Mouse (Mus musculus) erythroblast, adult 5-6 weeks (primary cell): ENCODE data around the gene Mtcl1. TPM values are rescaled to one million over a fixed set of nuclear protein-coding genes. Genes with fewer than 3 reads are reported as not detected.

Source experiments
- ATAC-seq: replicated peaks from 2 replicates; pipeline ENCODE4 v1.8.0; 2016; ENCODE audit warnings: moderate number of reproducible peaks, mild to moderate bottlenecking, moderate TSS enrichment, inconsistent platforms; ENCODE audit not compliant: poor library complexity, low FRiP score, severe bottlenecking
- total RNA-seq, 2 experiments: library from RNA; stranded (forward) in 1 of 2; stranded (reverse) in 1 of 2; fragments of 150-400 nt in 1 of 2; fragments of 200-764, 138-1000 nt in 1 of 2; gene quantifications; 2 replicates each; pipeline versions ENCODE4 v1.2.3 to v1.2.4; 2015 to 2017; ENCODE audit warnings: low replicate concordance in 2 of 2

Mtcl1 gene
- total RNA-seq, 2 experiments from 2014 or later: not detected

- no peak for ATAC-seq
Measured at GRCm38 (mm10) chr17:66340798-66341197, 108.8 kb downstream of the Mtcl1 start.

DNA sequence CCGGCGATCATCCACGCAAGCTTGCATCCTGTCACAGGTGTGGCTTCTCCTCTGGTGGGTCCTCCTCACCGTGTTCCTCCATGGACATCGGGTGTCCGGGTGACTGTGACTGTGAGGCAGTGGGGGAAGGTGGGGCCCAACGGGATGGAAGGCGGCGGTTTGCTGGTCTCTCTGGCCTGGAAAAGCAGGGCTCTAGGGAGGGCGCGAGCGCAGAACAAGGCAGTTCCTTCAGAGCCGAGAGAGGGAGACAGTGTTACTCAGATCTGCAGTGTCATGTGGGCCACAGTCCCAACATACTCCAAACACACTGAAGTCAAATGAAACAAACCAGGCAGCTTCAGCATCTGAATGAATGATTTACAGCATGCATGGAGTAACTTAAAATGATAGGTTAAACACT is 111.6 kb downstream of the Mtcl1 start:
- no peak for ATAC-seq

DNA sequence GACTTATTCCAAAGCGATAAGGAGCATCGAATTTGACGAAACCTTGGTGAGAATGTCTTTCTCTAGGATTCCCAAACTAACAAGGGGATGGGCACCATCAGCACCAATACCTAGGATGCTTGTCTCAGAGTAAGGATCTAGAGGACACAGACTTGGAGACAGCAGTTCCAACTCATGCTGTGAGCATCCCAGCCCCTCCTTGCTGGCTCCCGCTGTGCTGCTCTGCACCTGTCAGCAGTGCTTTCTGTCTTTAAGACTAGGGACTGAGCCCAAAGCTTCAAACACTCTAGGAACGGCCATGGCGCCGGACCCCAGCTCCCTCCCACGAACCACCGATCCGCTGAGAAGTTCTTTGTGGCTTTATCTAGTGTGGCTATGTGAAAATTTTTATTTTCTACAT is 114.0 kb downstream of the Mtcl1 start:
- no peak for ATAC-seq

- no peak for ATAC-seq
Measured at GRCm38 (mm10) chr17:66334894-66335293, 114.7 kb downstream of the Mtcl1 start.

- no peak for ATAC-seq
Measured at GRCm38 (mm10) chr17:66331207-66331606, 118.3 kb downstream of the Mtcl1 start.

- no peak for ATAC-seq
Measured at GRCm38 (mm10) chr17:66326552-66327045, 123.0 kb downstream of the Mtcl1 start.

DNA sequence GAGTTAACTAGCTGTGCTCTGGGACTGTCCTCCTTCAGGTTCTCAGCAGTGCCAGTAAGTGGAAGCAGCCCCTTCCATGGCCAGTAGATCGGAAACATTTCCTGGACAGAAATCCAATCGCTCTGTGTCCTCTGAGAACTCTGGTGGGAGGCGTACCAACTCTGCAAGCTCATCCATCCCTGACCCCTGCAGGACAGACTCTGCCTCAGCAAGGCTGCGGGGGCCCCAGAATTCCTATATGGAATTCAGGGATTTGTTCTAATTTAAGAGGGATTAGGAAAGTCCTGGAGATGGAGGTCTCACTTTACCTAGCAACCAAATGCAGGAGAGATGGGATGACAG is 123.4 kb downstream of the Mtcl1 start:
- ATAC-seq: no peak

GRCm38 (mm10) chr17:66325440-66326203 is 123.9 kb downstream of the Mtcl1 start:
- no peak for ATAC-seq

DNA sequence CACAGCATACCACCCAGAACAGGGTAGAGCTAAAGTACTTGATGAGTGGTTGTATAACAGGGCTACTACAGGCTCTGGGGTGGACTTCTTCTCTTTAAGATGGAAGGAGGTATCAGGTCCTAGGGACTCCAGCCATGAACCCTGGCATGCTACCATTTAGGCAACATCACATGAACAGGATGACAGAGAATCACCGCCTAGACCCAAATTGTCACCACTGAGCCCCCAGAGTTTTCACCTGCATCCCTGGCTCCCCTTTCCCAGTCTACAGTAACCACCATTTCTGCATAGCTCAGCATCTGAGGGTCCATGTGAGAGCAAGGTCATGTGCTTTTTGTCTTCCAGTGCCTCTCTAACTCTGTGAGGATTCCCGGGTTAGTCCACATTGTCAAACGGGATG is 124.7 kb downstream of the Mtcl1 start:
- ATAC-seq: no peak

DNA sequence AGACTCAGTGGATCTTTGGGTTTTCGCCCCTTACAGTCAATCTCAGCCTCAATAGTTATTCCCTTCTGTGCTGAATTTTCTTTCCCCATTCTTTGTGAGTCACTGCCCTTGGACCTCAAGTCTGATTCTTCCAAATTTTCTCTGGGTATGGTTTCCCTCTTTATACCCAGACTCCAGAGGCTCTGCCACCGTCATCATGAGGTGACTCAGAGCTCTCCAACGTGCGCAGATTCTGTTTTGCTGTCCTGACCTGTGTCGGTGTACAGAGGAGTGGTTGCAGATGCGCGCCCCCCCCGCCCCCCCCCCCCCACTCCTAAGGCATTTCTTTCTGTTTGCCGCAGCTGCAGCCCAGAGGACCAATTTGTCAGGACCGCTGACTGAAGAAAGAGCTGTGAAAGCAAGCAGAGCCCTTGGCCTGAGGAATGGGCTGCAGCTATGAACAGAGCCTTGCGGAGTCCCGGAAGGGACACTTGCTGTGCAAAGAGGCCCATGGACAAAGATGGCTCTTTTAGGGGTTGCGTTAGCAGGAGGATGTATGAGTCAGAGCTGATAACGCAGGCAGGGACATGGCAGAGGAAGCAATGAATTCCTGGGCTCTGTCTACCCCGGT is 126.8 kb downstream of the Mtcl1 start:
- ATAC-seq: no peak

- ATAC-seq: no peak
Measured at GRCm38 (mm10) chr17:66321933-66322332, 127.6 kb downstream of the Mtcl1 start.

DNA sequence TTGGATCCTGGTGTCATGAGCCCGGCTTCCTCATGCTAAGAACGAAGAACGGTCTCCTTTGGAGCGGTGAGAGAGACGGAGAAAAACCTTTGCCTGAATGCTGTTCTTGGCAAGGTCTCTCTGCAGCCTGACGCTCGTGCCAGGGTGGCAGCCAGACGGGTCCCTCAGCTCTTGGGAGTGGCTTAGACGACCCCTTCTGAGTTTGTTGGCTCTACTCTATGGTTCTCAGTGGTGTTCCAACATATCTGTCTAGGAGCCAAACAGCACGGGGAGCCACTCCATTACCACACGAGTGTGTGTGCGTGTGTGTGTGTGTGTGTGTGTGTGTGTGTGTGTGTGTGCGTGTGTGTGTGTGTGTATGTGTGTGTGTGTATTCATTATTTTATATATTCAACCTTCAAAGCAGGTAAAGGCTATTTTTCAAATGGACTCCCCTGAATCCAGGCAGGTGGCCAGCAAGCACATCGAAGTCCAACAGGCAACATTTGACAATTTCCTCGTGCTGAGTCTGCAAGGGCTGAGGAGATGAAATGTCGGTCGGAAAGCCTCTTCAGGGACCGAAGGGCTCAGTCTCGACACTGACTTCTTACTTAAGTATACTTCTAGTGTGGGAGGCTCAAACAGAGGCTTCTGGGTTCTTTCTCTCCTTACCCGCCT is 128.7 kb downstream of the Mtcl1 start:
- no peak for ATAC-seq

DNA sequence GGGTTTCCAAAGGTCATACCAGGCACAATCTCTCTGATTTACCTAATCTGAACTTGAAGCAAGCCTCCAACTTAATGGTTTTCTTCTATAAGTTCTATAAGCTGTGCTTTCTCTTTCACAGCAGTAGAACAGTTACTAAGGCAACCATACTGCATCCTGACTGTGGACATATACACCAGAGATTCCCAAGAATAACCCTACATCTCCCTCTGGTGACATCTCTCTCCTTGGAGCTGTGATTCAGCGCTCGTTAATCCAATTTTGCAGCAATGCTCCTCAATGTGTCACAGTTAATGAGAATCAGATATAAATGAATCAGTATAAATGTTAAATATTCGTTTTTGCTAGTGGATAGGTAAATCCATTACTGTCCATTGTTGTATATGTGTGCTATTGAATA is 131.5 kb downstream of the Mtcl1 start:
- no peak for ATAC-seq

- no peak for ATAC-seq
Measured at GRCm38 (mm10) chr17:66317576-66317975, 132.0 kb downstream of the Mtcl1 start.

- no peak for ATAC-seq
Measured at GRCm38 (mm10) chr17:66317156-66317555, 132.4 kb downstream of the Mtcl1 start.

- ATAC-seq: no peak
Measured at GRCm38 (mm10) chr17:66315451-66315850, 134.1 kb downstream of the Mtcl1 start.

DNA sequence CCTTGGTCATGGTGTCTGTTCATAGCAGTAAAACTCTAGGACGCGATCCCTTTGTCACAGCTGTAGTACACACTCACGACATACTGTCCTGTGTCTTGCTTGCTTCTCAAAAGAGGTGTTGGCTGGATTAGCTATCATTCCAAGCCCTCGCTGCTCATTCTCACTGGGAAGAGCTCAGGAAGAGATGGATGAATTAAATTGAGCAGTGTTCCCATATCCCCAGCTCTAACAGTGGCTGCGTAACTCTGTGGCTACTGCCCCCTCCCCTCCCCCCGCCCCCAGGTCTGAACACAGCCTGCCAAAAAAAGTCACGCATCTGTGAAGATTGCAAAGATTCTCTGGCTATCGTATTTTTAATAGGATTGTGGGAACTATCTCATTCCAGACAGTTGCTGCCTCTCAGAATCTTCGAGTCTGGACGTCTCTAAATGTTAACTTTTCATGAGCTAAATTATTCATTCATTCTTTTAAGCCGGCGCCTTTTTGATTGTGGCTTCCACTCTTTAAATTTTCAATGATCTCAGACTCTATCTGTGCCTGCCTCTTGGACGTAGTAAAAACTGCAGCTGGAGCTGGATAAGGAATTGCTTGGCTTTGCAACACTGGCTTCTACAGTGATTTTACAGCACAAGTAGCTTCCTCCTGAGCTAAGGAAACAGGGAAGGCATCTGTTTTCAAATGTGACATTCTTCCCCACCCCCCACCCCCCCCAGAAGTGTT is 134.8 kb downstream of the Mtcl1 start:
- no peak for ATAC-seq

- no peak for ATAC-seq
Measured at GRCm38 (mm10) chr17:66301906-66302305, 147.6 kb downstream of the Mtcl1 start.

- no peak for ATAC-seq
Measured at GRCm38 (mm10) chr17:66301267-66301666, 148.3 kb downstream of the Mtcl1 start.

DNA sequence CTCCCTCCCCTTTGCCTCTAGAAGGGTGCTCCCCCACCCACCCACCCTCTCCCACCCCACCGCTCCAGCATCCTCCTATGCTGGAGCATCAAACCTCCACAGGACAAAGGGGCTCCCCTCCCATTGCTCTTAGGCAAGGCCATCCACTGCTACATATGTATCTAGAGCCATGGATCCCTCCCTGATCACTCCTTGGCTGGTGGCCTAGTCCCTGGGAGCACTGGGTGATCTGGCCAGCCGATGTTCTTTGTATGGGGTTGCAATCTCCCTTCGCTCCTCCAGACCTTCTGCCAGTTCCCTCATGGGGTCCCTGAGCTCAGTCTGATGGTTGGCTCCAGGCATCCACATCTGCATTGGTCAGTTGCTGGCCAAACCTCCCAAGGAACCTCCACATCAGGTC is 151.8 kb downstream of the Mtcl1 start:
- no peak for ATAC-seq
